Mouse (Mus musculus): ENCODE measurements around the gene Anp32b. TPM values are rescaled to one million over a fixed set of nuclear protein-coding genes. Genes with fewer than 3 reads are reported as not detected.

Gene Anp32b
- polyA plus RNA-seq, 1 experiment from 2014 or later = 403 TPM

Other genes with a start within 250 kb of the Anp32b start
- gene Foxe1, start 107.3 kb upstream of the Anp32b start, polyA plus RNA-seq (2014; fragmentation: Nextera tagmentation; extraction: Ambion mirVana) = not detected in 2 replicates
- 10.2 and 11.0 TPM in 2 replicates for gene Trmo, start 61.5 kb upstream of the Anp32b start, polyA plus RNA-seq (2014; fragmentation: Nextera tagmentation; extraction: Ambion mirVana)
- gene Hemgn, start 37.4 kb upstream of the Anp32b start, polyA plus RNA-seq (2014; fragmentation: Nextera tagmentation; extraction: Ambion mirVana) = 13.5 and 13.9 TPM in 2 replicates
- gene Nans, start 38.3 kb downstream of the Anp32b start, polyA plus RNA-seq (2014; fragmentation: Nextera tagmentation; extraction: Ambion mirVana) = 94.8 and 98.0 TPM in 2 replicates
- 0.36 and 0.95 TPM in 2 replicates for gene Trim14, start 85.2 kb downstream of the Anp32b start, polyA plus RNA-seq (2014; fragmentation: Nextera tagmentation; extraction: Ambion mirVana)
- 1.7 and 2.7 TPM in 2 replicates for gene Coro2a, start 151.3 kb downstream of the Anp32b start, polyA plus RNA-seq (2014; fragmentation: Nextera tagmentation; extraction: Ambion mirVana)
- 0.96 and 1.7 TPM in 2 replicates for gene Tbc1d2, start 199.3 kb downstream of the Anp32b start, polyA plus RNA-seq (2014; fragmentation: Nextera tagmentation; extraction: Ambion mirVana)

Data from limb, embryonic 11.5 days (tissue).